Mouse (Mus musculus): ENCODE measurements around the gene Dgcr8.
"Not testable (repeated sequence)": the region's sequence is repeated elsewhere in the genome, so short reads cannot be mapped to it uniquely, and the experiment has no call there.

Gene Dgcr8

DNA sequence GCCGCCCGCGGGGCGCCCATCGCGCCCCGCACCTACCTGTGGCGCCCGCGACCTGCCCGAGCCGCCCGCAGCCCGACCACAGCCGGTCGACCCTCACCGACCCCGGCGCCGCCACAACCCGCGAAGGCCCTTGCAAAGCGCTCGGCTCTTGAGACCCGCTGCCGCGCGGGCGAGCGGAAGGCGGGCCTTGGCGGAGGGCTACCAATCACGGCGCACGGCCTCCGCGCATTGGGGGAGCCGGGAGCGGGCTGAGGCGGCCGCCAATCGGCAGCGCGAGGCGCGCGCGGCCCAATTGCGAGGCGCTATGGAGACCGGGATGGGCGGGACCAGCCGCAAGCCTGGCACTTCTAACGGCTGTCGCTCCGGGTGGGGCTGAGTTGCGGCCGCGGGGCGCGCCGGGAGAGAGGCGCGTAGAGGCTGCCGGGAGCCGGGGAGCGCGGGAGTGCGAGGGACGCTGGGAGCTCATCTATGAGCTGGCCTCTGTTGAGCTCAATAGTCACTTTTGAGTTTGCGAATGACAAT, at the start of gene Dgcr8:
Gene Dgcr8 (minus strand): TSS at position 180 of the 522 bp plus-strand sequence.
- DNase-seq (ENCODE audit: low spot score), result peak; percentile 99

DNA sequence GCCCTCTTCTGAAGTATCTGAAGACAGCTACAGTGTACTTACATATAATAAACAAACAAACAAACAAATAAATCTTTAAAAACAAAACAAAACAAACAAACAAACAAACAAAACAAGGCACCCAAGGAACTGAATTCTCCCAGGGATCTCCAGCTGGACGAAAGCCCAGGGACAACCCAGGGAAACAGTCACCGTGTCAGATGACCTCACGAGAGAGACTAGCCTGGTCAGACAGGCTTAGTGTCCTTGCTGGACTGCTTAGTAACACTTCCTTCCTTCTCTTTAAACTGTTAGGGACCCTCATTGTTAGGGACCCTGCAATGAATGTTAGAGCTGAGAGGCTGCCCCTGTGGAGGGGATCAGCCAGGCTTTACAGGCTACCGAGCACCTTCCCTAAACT, 48.2 kb upstream of the Dgcr8 start:
- no peak for DNase-seq (ENCODE audit: low spot score)

DNA sequence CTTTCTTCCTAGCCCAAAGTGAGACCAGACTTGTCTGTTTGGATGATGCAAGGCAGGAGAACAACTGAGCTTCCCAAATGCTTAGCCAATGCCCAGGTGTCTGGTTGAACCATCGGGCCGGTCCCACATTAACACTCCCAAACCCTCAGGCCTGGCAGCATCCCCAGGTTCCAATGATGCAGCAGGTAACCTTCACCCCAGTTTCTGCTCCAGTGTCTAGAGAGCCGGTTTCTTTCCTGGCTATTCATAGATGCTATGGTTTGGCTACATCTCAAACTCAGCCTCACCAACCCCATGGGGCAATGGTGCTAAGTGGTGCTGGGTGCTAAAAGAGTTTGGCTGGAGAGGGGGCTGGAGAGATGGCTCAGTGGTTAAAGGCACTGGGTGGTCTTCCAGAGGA, 46.9 kb upstream of the Dgcr8 start:
- DNase-seq (ENCODE audit: low spot score), result no peak

DNA sequence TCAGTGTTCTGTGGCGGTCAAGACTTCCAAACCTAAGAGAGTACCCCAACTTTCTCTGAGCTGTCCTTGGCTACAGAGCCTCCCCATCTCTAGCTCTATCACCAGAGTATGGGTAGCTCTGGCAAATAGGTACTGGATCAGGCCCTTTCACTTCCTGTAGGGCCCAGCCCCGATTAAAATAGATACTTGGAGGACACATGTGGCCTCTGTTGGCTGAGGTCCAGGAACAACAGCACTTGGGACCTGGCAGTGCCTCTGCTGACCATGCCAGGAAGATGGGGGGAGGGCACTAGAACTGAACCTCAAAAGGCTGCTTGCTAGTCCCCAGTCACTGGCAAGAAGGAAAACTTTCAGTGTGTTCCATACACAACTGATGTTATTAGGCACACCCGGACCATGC, 44.9 kb upstream of the Dgcr8 start:
- DNase-seq (ENCODE audit: low spot score), result no peak

DNA sequence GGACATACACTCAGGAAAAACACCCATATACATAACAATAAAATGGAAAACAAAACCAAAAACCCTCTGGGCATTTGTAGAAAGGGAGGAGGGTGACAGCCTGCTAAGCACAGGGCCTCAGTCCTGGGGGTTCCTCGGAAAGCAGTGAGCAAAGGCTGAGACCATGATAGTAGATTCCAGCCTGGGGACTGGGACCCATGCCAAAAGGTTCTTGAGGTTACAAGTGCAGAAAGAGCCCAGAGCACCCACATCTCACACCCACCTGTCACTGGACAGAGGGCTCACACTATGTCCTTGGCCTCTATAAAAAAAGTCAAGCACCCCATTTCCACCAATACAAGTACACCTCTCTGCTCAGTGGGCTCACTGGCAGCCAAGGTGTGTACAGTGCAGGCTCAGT, 39.5 kb upstream of the Dgcr8 start:
- no peak for DNase-seq (ENCODE audit: low spot score)

DNA sequence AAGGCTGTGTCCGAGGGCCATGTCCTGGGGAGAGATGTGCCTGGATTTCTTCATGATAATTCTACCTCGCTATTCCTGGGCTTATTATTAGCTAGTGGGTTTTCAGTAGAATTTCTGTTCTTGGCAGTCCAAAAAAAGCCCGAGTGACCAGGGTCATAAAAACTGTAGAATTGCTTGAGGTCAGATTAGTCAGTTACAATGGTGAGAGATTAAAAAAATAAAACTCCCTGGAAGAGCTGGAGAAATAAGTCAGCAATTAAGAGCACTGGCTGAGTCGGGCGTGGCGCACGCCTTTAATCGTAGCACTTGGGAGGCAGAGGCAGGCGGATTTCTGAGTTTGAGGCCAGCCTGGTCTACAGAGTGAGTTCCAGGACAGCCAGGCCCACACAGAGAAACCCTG, 38.9 kb upstream of the Dgcr8 start:
- no peak for DNase-seq (ENCODE audit: low spot score)

DNA sequence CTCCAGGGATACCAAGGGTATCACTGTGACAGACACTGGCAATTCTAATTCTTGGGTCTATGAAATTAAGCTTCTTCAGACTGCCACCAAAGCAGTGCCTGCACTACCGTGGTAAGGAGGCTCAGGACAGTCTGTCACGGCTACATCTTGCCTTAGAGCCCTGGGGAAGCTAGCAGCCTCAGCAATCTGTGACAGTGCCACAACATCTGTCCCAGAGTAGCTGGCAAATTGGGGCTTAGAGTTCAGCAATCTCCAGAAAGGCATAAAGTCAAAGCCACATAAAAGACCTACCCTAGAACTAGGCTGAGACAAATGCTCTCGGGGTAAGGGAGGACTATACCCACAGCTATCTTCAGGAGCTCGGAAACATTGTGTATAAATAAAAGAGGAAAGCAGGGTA, 36.7 kb upstream of the Dgcr8 start:
- DNase-seq (ENCODE audit: low spot score), result no peak

DNA sequence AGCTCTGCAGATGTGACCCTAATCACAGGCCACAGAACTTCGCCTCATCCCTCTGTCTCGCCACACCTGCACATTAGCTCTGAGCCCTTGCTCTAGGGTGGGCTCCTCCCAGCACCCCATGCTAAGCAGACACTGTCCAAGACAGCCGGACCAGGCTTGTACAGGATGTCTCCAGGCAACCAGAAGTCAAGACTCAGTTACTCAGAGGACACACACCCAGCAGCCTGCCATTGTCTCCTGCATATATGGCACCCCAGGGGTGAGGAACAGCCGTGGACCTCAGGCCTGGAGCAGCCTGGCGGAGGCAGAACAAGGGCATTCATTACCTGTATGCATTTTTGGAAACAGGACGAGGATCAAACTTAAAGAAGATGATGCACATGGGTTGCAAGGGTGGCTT, 35.0 kb upstream of the Dgcr8 start:
- DNase-seq (ENCODE audit: low spot score), result no peak

DNA sequence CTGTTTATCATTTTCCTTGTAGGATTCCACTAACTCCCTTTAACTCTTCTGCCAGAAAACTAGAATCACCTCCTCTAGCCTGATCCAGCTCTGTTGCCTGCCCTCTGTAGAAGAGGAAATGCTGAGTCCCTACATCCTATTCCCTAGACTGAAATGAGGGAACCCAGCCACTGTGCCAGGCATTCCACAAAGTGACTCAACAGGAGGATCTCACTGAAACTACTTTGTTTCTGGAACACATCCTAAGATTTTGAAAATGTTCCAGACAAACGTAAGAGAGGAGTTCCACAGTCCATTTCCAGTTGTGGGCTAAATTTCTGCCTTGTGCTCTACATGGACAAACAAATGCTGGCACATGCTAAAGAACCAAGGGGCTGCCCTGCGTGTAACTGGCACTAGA, 34.4 kb upstream of the Dgcr8 start:
- DNase-seq (ENCODE audit: low spot score), result no peak

DNA sequence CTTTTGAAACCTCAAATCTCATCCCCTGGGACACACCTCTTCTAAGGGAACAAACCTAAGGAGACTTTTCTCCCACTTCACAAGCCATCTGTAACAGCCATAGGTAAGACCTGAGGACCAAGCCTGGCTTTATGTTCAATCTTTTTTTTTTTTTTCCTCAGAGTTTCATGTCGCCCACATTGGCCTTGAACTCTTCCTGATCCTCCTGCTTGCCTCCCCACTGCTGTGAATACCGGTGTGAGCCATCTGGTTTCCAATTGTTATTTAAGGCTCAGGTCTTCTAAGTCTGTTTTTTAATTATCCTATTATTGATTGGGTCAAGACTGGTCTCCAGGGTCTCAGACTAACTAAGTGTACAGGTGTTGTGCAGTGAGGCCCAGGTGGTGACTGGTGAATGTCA, 32.4 kb upstream of the Dgcr8 start:
- DNase-seq (ENCODE audit: low spot score), result no peak

DNA sequence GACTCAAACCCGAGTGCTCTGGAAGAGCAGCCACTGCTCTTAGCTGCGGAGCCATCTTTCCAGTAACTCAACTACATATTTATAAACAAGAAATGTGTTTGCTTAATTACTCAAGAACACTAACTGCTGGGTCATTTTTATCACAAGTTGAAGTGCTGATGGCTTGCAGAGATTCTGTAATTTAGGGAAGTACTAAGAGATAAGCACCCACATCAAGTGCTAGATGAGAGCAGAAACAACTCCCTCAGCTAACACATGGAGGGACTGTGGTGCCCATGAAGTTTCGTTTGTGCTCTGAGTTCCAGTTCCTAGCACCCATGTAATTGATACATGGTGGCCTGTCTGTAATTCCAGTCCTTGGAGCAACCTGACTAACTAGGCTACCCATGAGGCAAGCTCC, 29.9 kb upstream of the Dgcr8 start:
- DNase-seq (ENCODE audit: low spot score), result no peak

DNA sequence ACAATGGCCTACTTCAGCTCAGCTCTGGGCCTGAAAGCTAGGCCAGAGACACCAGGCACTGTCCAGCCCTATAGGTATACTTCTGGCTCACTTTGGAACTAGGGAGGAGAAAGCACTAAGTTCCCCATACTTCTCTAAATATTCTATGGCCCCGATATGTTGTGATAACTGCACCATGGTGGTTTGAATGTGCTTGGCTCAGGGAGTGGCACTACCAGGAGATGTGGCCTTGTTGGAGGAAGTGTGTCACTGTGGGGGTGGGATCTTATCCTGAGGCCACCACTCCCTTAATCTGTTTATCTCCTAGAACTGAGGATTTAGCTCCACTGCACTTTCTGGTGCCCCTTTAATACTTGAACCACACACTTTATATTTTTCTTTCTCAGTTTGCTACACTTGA, 19.1 kb upstream of the Dgcr8 start:
- DNase-seq (ENCODE audit: low spot score), result no peak

DNA sequence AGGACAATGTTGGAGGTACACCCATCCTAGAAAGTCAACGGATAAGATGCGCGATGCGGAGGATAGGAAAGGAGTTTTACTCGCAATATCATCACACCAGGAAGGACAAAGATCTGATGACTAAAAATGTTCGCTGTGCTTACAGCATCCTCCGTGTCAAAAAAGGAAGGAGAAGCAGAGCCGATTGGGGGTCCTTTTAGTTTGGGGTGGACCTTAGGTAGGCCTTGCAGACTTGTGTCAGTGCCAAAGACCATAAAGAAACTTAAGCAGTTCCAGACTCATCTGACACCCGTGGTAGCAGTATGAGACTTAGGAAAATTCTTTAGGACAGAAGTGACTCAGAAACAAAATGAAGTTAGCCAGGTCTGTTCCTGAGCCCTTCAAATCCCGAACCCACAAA, 568 bp upstream of the Dgcr8 start:
- DNase-seq (ENCODE audit: low spot score), result not testable (repeated sequence)

DNA sequence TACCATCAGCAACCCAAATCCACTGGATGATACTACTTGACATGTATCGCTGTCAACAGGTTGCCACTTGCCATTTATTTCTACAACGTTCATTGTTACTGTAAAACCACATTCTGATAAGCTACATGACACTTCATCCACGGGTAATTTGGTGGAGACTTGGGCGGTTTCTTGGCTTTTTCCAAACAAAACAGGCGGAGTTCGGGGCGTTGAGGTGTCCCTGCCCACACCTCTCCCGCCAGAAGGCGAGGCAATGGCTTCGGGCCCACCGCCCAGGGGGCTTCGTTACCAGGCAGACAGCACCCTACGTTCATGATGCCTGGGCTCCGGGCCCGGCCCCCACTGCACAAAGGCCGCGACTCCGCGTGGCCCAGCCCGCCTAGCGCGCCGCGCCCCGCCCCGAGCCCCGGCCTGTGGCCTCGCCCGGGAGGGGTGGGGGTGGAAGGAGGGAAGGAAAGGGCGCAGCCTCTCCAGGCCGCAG, 425 bp downstream of the Dgcr8 start:
- no peak for DNase-seq (ENCODE audit: low spot score)

DNA sequence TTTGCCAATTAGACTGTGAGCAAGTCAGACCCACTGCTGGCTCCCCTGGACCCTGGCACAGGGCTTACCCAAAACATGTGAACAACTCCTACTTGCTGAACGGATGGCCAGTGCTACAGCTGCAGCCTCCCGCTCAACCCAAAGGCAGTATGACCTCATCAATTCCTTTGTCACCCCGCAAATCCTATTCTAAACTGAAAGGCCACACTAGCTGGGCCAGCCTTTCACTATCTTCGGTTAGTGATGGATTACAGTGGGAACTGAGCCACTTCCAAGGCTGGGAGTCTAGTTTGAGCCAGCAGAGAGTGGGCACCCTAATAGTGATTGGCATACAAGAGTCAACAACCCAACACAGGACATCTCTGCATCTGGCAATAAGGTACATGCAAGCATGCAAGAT, 880 bp downstream of the Dgcr8 start:
- DNase-seq (ENCODE audit: low spot score), result no peak

DNA sequence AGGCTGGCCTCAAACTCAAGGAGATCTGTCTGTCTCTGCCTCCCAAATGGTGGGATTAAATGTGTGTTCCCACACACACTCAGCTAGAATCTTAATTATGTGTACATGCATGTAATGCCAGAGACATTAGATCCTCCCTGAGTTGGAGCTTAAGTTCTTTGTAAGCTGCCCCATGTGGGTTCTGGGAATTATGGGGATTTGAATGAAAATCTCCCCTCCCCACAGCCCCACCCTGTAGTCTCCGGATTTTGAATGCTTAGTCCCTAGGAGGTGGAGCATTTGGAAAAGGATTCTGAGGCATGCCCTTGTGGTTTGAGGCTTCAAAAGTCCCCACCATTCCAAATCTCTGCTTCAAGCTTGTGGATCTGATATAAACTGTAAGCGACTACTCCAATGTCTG, 13.9 kb downstream of the Dgcr8 start:
- no peak for DNase-seq (ENCODE audit: low spot score)

DNA sequence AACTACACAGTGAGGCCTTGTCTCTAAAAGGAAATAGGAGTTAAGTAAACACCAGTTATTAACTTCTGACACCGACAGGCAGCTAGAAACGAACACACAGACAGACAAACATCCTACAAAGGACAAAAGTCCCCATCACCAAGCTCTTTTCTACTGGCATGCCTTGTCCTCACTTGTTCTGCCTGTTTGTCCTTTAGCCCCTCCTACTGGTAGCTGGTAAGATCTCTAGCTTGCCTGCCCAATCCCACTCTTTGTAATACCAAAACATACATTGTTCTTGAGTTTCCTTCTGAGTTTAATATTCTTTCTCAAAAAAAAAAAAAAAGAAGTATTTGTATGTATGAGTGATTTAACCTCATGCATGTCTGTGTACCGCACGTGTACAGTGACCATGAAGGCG, 20.9 kb downstream of the Dgcr8 start:
- DNase-seq (ENCODE audit: low spot score), result no peak

DNA sequence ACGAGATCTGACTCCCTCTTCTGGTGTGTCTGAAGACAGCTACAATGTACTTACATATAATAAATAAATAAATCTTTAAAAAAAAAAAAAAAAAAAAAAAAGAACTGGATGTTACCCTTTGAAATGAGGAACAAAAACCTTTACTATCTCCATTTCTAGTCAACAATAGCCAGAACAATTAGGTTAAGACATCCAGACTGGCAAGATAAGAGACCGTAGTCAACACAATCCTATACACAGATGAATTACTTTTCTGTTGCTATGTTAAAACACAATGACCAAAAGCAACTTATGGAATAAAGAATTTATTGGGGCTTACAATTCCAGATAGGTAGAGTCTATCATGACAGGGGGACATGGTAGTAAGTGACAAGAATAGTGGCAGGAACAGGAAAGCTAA, 24.0 kb downstream of the Dgcr8 start:
- DNase-seq (ENCODE audit: low spot score), result no peak

DNA sequence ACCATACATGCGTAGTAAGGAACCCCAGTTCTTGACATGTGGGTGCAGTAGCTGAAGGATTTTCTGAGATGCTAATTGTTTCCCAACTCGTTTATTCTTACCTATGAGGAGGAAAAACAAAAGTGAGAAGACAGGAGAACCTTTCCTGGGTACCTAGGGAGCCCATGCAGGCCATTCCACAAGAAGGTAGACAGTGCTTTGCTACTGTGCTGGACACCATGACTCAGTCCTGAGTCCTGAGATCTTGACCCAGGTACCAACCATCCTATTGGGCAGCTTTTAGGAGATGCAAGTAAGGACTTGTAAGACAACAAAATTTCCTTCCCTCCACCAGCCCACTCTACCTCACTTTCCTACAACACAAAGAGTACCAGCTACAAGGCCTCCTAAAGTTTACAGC, 30.8 kb downstream of the Dgcr8 start, which contains the start of gene Gm49776:
Gene Gm49776 (minus strand): TSS at position 101 of the 400 bp plus-strand sequence.
- no peak for DNase-seq (ENCODE audit: low spot score)

DNA sequence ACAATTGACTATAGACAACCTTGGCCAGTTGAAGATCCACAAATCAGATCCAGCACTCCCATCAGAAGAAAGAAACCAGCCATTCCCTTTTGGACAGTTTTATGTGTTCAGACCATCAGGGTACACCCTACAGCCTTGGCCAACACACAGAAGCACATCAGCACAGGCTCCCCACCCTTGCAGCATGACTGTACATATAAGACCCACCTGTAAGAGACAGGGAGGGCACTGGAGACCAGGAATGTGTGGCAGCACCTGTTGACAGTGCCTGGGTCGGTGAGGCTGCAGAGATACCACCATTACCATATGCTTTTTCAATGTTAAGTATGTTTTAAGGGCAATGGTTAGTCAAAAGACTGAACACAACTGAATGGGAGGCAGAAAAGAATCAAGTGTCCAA, 35.2 kb downstream of the Dgcr8 start:
- no peak for DNase-seq (ENCODE audit: low spot score)

DNA sequence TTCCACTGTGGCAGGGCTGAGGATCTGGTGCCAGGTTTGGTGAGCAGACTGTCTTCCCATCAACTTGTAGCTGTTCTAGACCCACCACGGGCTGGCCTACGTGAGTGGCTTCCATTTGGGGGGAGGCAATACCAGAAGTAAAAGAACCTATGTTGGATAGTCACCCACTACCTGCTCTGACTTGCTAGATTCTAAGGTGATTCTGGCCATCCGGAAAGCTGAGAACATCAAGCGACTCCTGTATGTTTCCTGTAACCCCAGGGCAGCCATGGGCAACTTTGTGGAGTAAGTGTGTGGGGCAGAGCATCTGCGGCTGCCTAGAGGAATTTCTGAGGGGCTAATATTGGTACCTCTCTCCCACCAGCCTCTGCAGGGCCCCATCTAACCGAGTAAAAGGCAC, 36.3 kb downstream of the Dgcr8 start:
- no peak for DNase-seq (ENCODE audit: low spot score)

DNA sequence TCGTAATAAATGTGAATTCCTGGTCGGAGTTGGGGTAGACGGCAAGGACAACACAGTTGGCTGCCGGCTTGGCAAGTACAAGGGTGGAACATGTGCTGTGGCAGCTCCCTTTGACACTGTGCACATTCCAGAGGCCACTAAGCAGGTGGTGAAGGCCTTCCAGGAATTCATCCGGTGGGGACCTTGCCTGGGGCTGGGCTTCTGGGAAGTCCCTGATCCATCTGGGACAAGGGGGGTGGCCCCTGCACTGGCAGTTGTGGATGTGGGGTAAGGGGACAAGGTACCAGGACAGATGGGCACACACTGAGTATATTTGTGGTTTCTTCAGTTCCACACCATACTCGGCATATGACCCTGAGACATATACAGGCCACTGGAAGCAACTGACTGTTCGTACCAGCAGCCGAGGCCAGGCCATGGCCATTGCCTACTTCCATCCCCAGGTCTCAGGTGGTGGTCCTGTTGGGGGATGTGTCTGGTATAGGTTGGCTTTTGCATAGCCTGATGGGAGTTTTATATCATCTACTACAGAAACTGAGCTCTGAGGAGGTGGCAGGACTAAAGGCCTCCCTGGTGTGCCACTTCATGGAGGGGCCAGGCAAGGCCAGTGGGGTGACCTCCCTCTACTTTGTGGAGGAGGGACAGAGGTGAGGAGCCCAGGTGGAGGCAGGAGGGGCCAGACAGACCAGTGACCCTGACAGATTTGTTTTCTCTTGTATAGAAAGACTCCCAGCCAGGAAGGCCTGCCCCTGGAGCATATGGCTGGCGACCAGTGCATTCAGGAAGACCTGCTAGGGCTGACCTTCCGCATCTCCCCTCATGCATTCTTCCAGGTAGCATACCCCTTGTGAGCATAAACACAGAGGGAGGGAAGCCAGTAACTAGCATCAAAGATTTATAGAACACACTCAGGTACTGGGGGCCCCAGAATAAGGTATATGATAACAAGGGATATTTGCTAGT, 37.9 kb downstream of the Dgcr8 start:
- DNase-seq (ENCODE audit: low spot score), result no peak

DNA sequence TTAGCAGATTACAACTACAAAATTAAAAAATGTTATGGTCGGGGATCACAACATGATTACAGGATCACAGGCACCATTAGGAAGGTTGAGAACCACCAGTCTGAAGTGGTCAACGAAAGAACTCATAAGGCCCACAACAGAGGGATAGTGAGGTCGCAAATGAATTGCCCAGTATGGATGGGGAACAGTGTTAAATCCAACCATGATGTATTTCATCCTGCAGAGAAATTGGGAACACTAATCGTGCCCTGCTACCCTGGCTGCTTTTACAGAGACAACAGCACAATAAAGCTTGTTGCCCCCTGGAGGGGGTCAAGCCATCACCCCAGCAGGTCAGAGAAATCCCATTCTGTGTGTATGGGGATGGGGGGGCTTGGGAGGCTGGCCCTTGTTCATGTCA, 38.8 kb downstream of the Dgcr8 start:
- DNase-seq (ENCODE audit: low spot score), result no peak
